Mouse (Mus musculus): Measurements from ENCODE around the gene Numb. TPM values are rescaled to one million over a fixed set of nuclear protein-coding genes. Genes with fewer than 3 reads are reported as not detected.

Gene Numb
- polyA plus RNA-seq, 1 experiment from 2014 or later, result 37.6 TPM

Other genes with a start within 250 kb of the Numb start
- 68.0 and 71.2 TPM in 2 replicates for gene Psen1, start 233.8 kb downstream of the Numb start, polyA plus RNA-seq (2014; fragmentation: Nextera tagmentation; extraction: Ambion mirVana)
- not detected in 2 replicates for gene Papln, start 158.3 kb downstream of the Numb start, polyA plus RNA-seq (2014; fragmentation: Nextera tagmentation; extraction: Ambion mirVana)
- 19.1 and 20.1 TPM in 2 replicates for gene Riox1, start 28.7 kb upstream of the Numb start, polyA plus RNA-seq (2014; fragmentation: Nextera tagmentation; extraction: Ambion mirVana)
- 0.06 TPM in 1 of 2 replicates, not detected in the other for gene Heatr4, start 62.9 kb upstream of the Numb start, polyA plus RNA-seq (2014; fragmentation: Nextera tagmentation; extraction: Ambion mirVana)
- gene Acot2, start 65.9 kb upstream of the Numb start, polyA plus RNA-seq (2014; fragmentation: Nextera tagmentation; extraction: Ambion mirVana), result 15.0 and 15.2 TPM in 2 replicates
- gene Acot1, start 87.6 kb upstream of the Numb start, polyA plus RNA-seq (2014; fragmentation: Nextera tagmentation; extraction: Ambion mirVana), result 31.2 and 38.6 TPM in 2 replicates
- gene Acot4, start 116.4 kb upstream of the Numb start, polyA plus RNA-seq (2014; fragmentation: Nextera tagmentation; extraction: Ambion mirVana), result 0.08 and 0.10 TPM in 2 replicates
- not detected in 2 replicates for gene Gm49366, start 117.0 kb upstream of the Numb start, polyA plus RNA-seq (2014; fragmentation: Nextera tagmentation; extraction: Ambion mirVana)
- 0.27 and 0.55 TPM in 2 replicates for gene Acot3, start 130.2 kb upstream of the Numb start, polyA plus RNA-seq (2014; fragmentation: Nextera tagmentation; extraction: Ambion mirVana)
- not detected in 2 replicates for gene Acot5, start 147.4 kb upstream of the Numb start, polyA plus RNA-seq (2014; fragmentation: Nextera tagmentation; extraction: Ambion mirVana)
- gene Acot6, start 178.7 kb upstream of the Numb start, polyA plus RNA-seq (2014; fragmentation: Nextera tagmentation; extraction: Ambion mirVana), result 1.1 TPM in 2 replicates
- 6.1 TPM in 2 replicates for gene Dnal1, start 192.4 kb upstream of the Numb start, polyA plus RNA-seq (2014; fragmentation: Nextera tagmentation; extraction: Ambion mirVana)
- gene Pnma1, start 226.6 kb upstream of the Numb start, polyA plus RNA-seq (2014; fragmentation: Nextera tagmentation; extraction: Ambion mirVana), result 0.70 and 0.99 TPM in 2 replicates